Mouse (Mus musculus): Measurements from ENCODE around the gene Inmt. TPM values are rescaled to one million over a fixed set of nuclear protein-coding genes. Genes with fewer than 3 reads are reported as not detected.
A peak's percentile ranks its signal among the peaks of the same experiment; 100 is the strongest.
"Not testable (repeated sequence)": the region's sequence is repeated elsewhere in the genome, so short reads cannot be mapped to it uniquely, and the experiment has no call there.

Gene Inmt
- polyA plus RNA-seq, 1 experiment from 2014 or later, result not detected

GRCm38 (mm10) chr6:55187827-55188226 lies 13.0 kb upstream of the Inmt start:
- 97% methylated on average over 17 of the region's 17 CpGs for WGBS
- not testable (repeated sequence) for H3K9me3 ChIP-seq; ATAC-seq (ENCODE audit: low FRiP score); H3K4me3 ChIP-seq; H3K4me1 ChIP-seq (replicated peaks); H3K36me3 ChIP-seq; H3K27ac ChIP-seq; H3K27me3 ChIP-seq; H3K9ac ChIP-seq; H3K4me2 ChIP-seq

- H3K27ac ChIP-seq, result no peak overlapping the region
- H3K4me2 ChIP-seq, result no peak overlapping the region
- H3K27me3 ChIP-seq, result peaks cover 16% of the 10 kb centered on the region
- no peaks in the 10 kb centered on the region for H3K9me3 ChIP-seq
- H3K9ac ChIP-seq, result no peak overlapping the region
- no peaks in the 10 kb centered on the region for H3K4me1 ChIP-seq (replicated peaks)
- 86% methylated on average over 1 of the region's 1 CpGs for WGBS
- H3K4me3 ChIP-seq, result no peak overlapping the region
- H3K36me3 ChIP-seq, result no peaks in the 10 kb centered on the region
- ATAC-seq (ENCODE audit: low FRiP score), result no peak
Observed at GRCm38 (mm10) chr6:55182655-55183430, 8.0 kb upstream of the Inmt start.

- no peak overlapping the region for H3K27ac ChIP-seq
- no peak overlapping the region for H3K4me3 ChIP-seq
- 0 out of 2 replicates have a peak, but pooled peaks cover 4% of the 10 kb centered on the region for H3K4me1 ChIP-seq (replicated peaks)
- ATAC-seq (ENCODE audit: low FRiP score), result no peak
- no peak overlapping the region for H3K9ac ChIP-seq
- H3K27me3 ChIP-seq, result peaks cover 43% of the 10 kb centered on the region
- H3K4me2 ChIP-seq, result no peak overlapping the region
- H3K9me3 ChIP-seq, result no peaks in the 10 kb centered on the region
- 87% methylated on average over 7 of the region's 7 CpGs for WGBS
- H3K36me3 ChIP-seq, result no peaks in the 10 kb centered on the region
Observed at GRCm38 (mm10) chr6:55179560-55179959, 4.7 kb upstream of the Inmt start.

GRCm38 (mm10) chr6:55177060-55177732 lies 2.4 kb upstream of the Inmt start:
- H3K4me1 ChIP-seq (replicated peaks), result 0 out of 2 replicates have a peak, but pooled peaks cover 4% of the 10 kb centered on the region
- peaks cover 67% of the 10 kb centered on the region for H3K27me3 ChIP-seq
- WGBS, result 38% methylated on average over 12 of the region's 12 CpGs
- no peak for ATAC-seq (ENCODE audit: low FRiP score)
- H3K4me2 ChIP-seq, result no peak overlapping the region
- no peak overlapping the region for H3K9ac ChIP-seq
- no peak overlapping the region for H3K27ac ChIP-seq
- H3K36me3 ChIP-seq, result no peaks in the 10 kb centered on the region
- no peak overlapping the region for H3K4me3 ChIP-seq
- H3K9me3 ChIP-seq, result no peaks in the 10 kb centered on the region

GRCm38 (mm10) chr6:55175892-55176291 lies 1.0 kb upstream of the Inmt start:
- Histone ChIP-seq H3K9ac (no peak overlapping the region), H3K27ac (no peak overlapping the region), H3K4me2 (no peak overlapping the region), H3K36me3 (no peaks in the 10 kb centered on the region), H3K4me1 (replicated peaks) (0 out of 2 replicates have a peak, but pooled peaks cover 4% of the 10 kb centered on the region), H3K9me3 (no peaks in the 10 kb centered on the region), H3K27me3 (peaks cover 80% of the 10 kb centered on the region), H3K4me3 (no peak overlapping the region)
- WGBS, result 51% methylated on average over 5 of the region's 5 CpGs
- no peak for ATAC-seq (ENCODE audit: low FRiP score)

- H3K27me3 ChIP-seq, result peaks cover 82% of the 10 kb centered on the region
- H3K4me2 ChIP-seq, result no peak overlapping the region
- H3K27ac ChIP-seq, result no peak overlapping the region
- WGBS, result 46% methylated on average over 2 of the region's 2 CpGs
- H3K36me3 ChIP-seq, result no peaks in the 10 kb centered on the region
- H3K4me3 ChIP-seq, result no peak overlapping the region
- 0 out of 2 replicates have a peak, but pooled peaks cover 4% of the 10 kb centered on the region for H3K4me1 ChIP-seq (replicated peaks)
- H3K9me3 ChIP-seq, result no peaks in the 10 kb centered on the region
- no peak overlapping the region for H3K9ac ChIP-seq
- ATAC-seq (ENCODE audit: low FRiP score), result no peak
Observed at GRCm38 (mm10) chr6:55175456-55175855, 613 bp upstream of the Inmt start.

- Histone ChIP-seq H3K27me3 (peaks cover 90% of the 10 kb centered on the region), H3K4me3 (no peak overlapping the region), H3K4me2 (no peak overlapping the region), H3K27ac (no peak overlapping the region), H3K36me3 (no peaks in the 10 kb centered on the region), H3K4me1 (replicated peaks) (0 out of 2 replicates have a peak, but pooled peaks cover 4% of the 10 kb centered on the region), H3K9ac (no peak overlapping the region), H3K9me3 (no peaks in the 10 kb centered on the region)
- ATAC-seq (ENCODE audit: low FRiP score), result no peak
- WGBS, result 8% methylated on average over 3 of the region's 3 CpGs
Observed at GRCm38 (mm10) chr6:55173941-55174349, 898 bp downstream of the Inmt start.

GRCm38 (mm10) chr6:55173171-55173570 lies 1.7 kb downstream of the Inmt start:
- Histone ChIP-seq H3K9me3 (no peaks in the 10 kb centered on the region), H3K36me3 (no peaks in the 10 kb centered on the region), H3K27me3 (peaks cover 94% of the 10 kb centered on the region), H3K4me2 (no peak overlapping the region), H3K27ac (no peak overlapping the region), H3K9ac (no peak overlapping the region), H3K4me3 (no peak overlapping the region), H3K4me1 (replicated peaks) (0 out of 2 replicates have a peak, but pooled peaks cover 4% of the 10 kb centered on the region)
- WGBS, result 49% methylated on average over 10 of the region's 10 CpGs
- no peak for ATAC-seq (ENCODE audit: low FRiP score)

GRCm38 (mm10) chr6:55171638-55172037 lies 3.2 kb downstream of the Inmt start:
- Histone ChIP-seq H3K9ac (no peak overlapping the region), H3K4me1 (replicated peaks) (no peaks in the 10 kb centered on the region), H3K4me3 (no peak overlapping the region), H3K36me3 (no peaks in the 10 kb centered on the region), H3K27me3 (peaks cover 96% of the 10 kb centered on the region), H3K4me2 (no peak overlapping the region), H3K9me3 (no peaks in the 10 kb centered on the region), H3K27ac (no peak overlapping the region)
- 58% methylated on average over 4 of the region's 4 CpGs for WGBS
- ATAC-seq (ENCODE audit: low FRiP score), result no peak

GRCm38 (mm10) chr6:55169818-55170217 lies 5.0 kb downstream of the Inmt start:
- Histone ChIP-seq H3K4me2 (no peak overlapping the region), H3K27ac (no peak overlapping the region), H3K36me3 (no peaks in the 10 kb centered on the region), H3K4me3 (no peak overlapping the region), H3K9ac (no peak overlapping the region), H3K27me3 (peaks cover 98% of the 10 kb centered on the region), H3K4me1 (replicated peaks) (no peaks in the 10 kb centered on the region), H3K9me3 (no peaks in the 10 kb centered on the region)
- ATAC-seq (ENCODE audit: low FRiP score), result no peak
- 46% methylated on average over 5 of the region's 5 CpGs for WGBS

- no peak overlapping the region for H3K9ac ChIP-seq
- H3K4me3 ChIP-seq, result no peak overlapping the region
- no peaks in the 10 kb centered on the region for H3K36me3 ChIP-seq
- no peak overlapping the region for H3K27ac ChIP-seq
- H3K4me2 ChIP-seq, result no peak overlapping the region
- H3K9me3 ChIP-seq, result no peaks in the 10 kb centered on the region
- no peaks in the 10 kb centered on the region for H3K4me1 ChIP-seq (replicated peaks)
- peaks cover 92% of the 10 kb centered on the region for H3K27me3 ChIP-seq
- WGBS, result 55% methylated on average over 7 of the region's 7 CpGs
- peak; percentile 55; the same call in 1 of the 2 replicates for ATAC-seq (ENCODE audit: low FRiP score)
Observed at GRCm38 (mm10) chr6:55166777-55167463, 7.9 kb downstream of the Inmt start.

- Histone ChIP-seq H3K27ac (no peak overlapping the region), H3K9me3 (no peaks in the 10 kb centered on the region), H3K4me2 (no peak overlapping the region), H3K9ac (no peak overlapping the region), H3K4me1 (replicated peaks) (no peaks in the 10 kb centered on the region), H3K36me3 (no peaks in the 10 kb centered on the region), H3K27me3 (peaks cover 92% of the 10 kb centered on the region), H3K4me3 (no peak overlapping the region)
- WGBS, result 39% methylated on average over 8 of the region's 8 CpGs
- no peak for ATAC-seq (ENCODE audit: low FRiP score)
Observed at GRCm38 (mm10) chr6:55163046-55163584, 11.7 kb downstream of the Inmt start.

Data from hindbrain, embryonic 13.5 days (tissue).